Mouse (Mus musculus): ENCODE data around the gene Dscaml1.

The Dscaml1 gene

DNA sequence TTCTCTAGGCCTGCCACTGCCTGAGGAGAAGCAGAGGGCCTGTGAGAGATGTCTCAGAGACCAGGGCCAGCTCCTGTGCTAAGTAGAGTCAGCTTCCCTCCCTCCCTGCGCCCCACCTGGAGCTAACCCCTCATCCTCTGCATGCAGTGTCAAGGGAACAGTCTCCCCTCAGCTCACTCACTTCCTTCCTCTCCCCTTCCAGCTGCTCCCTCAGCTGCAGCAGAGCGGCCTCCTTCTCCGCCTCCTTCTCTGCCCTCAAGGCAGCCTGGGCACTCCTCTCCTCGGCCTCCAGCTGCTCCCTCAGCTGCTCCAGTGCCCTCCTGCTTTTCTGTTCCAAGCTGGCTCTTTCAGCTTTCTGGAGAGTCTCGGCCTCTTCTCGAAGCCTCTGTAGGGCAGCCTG is 352.8 kb downstream of the Dscaml1 start:
- no peak for DNase-seq (ENCODE audit: low spot score)

DNA sequence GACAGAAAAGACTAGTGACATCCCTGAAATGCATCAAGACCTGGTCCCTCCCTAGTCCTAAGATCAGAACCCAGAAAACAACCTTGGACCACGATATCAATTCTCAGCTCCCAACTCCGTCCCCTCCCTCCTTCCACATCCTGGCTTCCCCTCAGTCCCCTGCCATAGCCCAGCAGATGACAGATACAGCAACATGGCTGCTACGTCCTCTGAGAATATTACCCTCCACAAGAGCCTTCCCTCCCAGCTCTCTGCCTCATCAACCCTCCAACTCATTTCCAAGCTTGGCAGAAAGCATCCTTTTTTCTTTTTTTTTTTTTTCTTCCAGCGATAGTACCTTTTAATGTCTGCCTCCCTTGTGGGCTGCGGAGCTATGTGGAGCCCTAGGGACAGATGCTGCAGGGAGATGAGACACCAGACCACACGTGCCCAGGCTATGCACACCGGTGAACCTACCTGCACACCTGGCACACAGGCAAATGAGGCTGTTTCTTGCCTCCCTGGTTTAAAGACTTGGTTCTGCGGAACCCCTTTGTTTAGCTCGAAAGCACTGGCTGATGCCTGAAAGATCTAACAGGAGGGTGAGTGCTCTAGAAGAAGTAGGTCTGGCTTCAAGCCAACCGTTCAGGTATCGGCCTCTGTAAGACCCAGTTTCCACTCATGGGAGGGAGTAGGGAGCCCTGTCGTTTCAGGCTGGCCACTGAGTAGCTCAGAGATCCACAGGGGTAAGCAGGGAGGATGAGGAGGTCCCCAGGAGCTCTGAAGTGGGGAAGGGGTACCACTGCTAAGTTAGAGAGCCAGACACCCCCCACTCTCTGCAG is 357.0 kb downstream of the Dscaml1 start:
- DNase-seq (ENCODE audit: low spot score) = no peak

DNA sequence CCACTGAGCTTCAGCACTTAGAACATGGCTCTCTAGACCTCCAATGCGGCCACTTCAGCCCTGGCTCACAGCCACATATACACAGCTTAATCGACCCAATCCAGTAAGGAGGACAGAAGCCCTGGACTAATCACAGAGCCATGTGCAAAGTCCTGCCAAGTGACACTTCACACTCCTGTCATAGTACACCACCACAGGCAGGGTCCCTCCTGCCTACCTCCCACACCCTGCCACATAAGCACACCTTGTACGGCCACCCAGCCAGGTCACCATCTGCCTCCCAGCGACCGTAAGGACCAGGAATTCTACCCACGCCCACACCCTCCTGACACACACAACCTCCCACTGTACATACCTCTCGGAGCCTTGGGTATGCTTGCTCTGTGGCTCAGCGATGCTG is 360.6 kb downstream of the Dscaml1 start:
- DNase-seq (ENCODE audit: low spot score) = no peak

GRCm38 (mm10) chr9:45787547-45787946 is 361.1 kb downstream of the Dscaml1 start:
- DNase-seq (ENCODE audit: low spot score) = no peak

- DNase-seq (ENCODE audit: low spot score) = no peak
Measured at GRCm38 (mm10) chr9:45788405-45788804, 362.0 kb downstream of the Dscaml1 start.

- no peak for DNase-seq (ENCODE audit: low spot score)
Measured at GRCm38 (mm10) chr9:45791456-45792142, 365.2 kb downstream of the Dscaml1 start.

DNA sequence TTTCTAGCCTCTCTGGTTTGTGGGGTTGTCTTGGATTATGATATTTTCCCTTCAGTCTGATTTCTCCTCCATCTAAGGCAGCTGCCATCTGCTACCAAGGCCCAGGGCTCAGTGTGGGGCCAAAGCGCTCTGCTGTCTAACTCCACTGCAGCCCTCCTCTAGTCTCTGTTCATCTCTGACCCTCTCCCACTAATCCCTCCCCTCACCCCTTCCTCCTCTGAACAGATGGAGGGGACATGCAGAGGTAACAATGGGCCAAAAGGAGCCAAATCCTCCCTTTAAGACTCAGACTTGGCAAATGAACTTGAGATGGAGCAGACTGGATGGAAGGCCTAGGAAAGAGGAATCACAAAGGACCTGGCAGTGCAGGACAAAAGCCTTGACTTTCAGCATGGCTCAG is 365.8 kb downstream of the Dscaml1 start:
- DNase-seq (ENCODE audit: low spot score) = no peak

DNA sequence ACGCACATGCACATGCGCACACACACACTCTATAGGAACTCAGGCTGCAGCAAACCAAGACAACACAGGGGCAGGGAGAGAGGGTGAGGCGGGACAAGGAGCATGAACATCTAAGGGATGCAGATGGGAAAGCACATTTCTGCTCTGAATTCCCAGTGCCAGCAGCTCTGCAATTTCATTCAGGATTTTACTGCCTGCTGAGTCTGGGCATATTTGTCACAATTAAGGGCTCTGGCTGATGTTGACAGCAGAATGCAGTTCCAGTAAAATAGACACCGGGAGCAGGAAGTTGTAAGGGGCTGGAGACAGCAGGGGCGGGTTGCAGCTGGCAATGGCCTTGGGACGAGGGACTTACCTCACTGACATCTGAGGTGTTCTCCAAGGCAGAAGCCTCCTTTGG is 367.3 kb downstream of the Dscaml1 start:
- DNase-seq (ENCODE audit: low spot score) = no peak

GRCm38 (mm10) chr9:45795722-45796121 is 369.3 kb downstream of the Dscaml1 start:
- DNase-seq (ENCODE audit: low spot score) = no peak

DNA sequence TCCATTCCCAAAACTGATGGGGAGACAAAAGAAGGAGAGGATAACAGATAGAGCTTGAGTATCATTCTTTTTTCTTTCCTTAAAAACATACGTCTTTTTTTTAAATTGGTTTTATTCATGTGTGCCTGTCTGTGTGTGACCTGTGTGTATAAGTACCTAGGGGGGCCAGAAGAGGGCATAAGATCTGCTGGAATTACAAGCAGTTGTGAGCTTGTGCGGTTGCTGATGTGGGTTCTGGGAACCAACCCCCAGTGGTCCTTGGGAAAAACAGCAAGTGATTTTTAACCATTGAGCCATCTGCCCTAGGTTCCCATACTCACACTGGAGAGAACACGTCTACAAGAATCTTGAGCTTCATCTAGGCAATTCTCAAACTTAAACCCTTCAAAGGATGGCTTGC is 370.8 kb downstream of the Dscaml1 start:
- DNase-seq (ENCODE audit: low spot score) = no peak

- no peak for DNase-seq (ENCODE audit: low spot score)
Measured at GRCm38 (mm10) chr9:45798467-45799164, 372.2 kb downstream of the Dscaml1 start.

DNA sequence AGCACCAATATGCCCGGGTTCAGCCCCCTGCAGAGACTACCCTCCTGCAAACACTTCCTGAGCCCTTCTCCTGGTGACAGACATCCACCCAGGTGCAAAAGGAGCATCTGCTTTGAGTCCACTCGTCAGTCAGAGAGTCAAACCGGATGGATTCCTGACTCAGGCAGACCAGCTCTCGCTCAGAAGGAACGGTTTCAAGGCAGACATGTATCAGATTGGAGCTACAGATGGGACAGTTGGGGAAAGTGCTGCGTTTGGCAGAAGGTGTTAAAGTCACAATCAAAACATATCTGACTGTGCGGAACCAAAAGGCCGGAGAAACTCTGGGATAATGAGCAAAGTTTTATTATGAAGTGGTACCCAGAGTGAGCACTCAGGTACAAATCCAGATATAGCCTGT is 373.0 kb downstream of the Dscaml1 start:
- DNase-seq (ENCODE audit: low spot score) = no peak

All from ovary, postnatal 10 days (tissue).